Mouse (Mus musculus) hematopoietic multipotent progenitor cell, adult 10-12 weeks (in vitro differentiated cells): ENCODE measurements around the gene Bcor. TPM values are rescaled to one million over a fixed set of nuclear protein-coding genes. Genes with fewer than 3 reads are reported as not detected.

Source experiments
- polyA plus RNA-seq: library from polyadenylated mRNA; stranded (reverse); fragments of >175 nt; gene quantifications from 2 replicates; pipeline ENCODE4 v1.2.3, GENCODE M21; 2012; ENCODE audit warnings: low replicate concordance

Gene Bcor
- 37.8 and 57.3 TPM in 2 replicates for polyA plus RNA-seq

DNA sequence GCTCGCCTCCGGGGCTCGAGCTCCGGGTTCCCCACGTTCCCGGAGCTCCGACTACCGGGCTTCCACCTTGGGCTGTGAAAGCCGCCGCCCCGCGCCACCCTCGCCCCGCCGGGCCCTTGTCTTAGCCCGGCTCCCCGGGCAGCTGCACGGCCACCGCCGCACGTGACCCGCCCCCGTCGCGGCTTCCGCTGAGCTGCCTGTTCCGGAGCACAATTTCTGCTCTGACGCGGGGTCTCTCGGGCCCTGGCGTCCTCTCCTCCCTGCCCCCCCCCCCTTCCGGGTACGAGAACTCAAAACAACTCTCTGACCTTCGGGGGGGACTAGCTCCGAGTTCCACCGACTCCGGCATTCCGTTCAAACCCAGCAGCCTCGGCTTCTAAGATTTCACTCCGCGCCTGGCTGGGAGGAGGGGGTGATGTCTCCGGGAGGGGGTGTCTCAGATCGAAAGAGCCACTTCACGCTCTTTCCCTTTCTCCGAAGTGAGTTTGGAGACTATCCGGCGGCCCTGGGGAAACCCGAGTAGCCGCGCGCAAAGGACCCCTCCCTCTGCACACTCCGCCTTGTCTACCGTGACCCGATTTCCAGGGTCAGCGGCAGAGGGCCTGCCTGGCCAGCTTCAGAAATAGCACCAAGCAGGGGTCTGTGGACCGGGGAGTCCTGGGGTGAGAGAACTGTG, at the start of gene Bcor:
TSS of gene Bcor (minus strand) at position 375 of the 676 bp plus-strand sequence.

